Mouse (Mus musculus) urinary bladder, postnatal 14 days (tissue): ENCODE results near the gene Stambpl1.
A peak's percentile ranks its signal among the peaks of the same experiment; 100 is the strongest.

Experiments
- DNase-seq: peaks from one replicate; pipeline ENCODE4 v3.0.0; 2021; ENCODE audit warnings: low spot score

Stambpl1 gene

DNA sequence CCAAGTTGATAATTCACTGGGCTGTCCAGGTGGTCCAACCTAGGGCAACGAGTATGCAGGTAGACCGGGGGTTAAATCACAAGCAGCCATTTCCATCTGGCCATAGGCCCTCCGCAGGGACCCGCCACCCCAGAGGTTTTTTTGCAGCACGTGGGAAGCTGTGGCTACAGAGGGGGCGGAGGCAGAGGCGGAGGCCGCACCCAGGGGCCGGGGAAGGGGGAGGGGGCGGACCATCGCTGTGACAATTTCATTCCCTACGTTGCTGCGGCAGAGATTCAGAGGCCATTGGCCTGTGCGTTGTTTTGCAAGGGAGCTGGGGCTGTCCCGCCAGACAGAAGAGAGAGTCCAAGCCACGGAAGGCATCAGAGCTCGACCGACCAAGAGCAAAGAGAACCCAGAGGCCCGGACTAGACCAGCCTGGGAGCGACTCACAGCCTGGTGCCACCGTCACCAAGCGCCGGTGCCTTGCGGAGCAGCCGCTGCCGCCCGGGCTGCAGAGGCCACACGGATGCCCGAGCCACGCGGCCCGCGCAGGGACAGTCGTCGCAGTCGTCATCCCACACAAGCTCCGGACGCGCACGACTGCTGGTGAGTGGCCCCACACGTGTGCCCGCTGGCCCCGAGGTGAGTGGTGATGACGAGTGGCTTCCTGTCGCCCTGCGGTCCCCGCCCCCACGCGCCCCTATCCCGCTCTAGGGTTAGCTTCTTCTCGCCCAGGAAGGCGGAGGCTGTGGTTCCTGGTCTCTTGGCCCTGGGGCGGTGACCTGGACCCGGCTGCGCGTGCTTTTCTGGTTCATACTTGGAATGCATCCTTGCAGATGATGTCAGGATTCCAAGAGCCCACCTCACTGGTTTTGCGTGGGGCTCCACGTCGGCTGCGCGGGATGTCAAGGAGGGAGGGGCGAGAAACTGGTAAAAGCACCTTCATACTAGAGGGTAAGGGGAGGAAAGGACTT, at the start of gene Stambpl1:
Stambpl1 (plus strand) TSS at position 222 of the 956 bp plus-strand sequence.
- DNase-seq: peak; percentile 78

DNA sequence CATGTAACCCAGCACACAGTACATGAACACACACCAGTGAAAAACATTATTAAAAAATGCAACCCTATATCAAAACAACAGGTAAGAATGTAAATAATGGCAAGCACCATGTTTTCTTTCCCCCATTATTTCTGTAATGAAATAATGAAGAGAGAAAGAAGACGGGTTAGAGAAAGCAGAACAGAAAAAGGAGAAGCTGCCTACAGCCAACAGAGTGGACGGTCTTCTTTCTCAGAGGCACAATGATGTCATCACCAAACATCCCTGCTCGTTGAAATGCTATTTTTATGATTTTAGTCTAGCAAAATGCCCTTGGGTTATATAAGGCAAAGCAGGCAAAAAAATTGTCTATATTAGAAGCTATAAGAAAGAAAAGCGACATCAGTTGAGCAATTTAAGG, 43.6 kb upstream of the Stambpl1 start:
- no peak for DNase-seq

DNA sequence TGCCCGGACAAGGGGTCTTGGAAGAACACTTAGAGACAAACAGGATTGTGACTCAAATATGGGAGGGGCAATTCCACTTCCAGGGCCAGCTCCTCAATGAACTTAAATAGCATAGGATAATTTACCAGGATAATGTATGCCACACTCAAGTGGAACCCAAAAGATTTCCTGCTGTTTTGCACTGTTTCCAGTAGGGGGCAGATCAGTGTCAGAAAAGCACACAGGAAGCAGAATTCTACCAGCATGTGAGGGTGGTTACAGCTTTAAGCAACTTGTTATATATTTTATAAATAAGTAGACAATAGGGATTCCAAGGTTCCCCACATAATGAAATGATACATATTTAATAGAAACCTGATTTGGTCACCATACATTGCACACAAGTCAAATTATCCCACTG, 40.1 kb upstream of the Stambpl1 start:
- no peak for DNase-seq

- no peak for DNase-seq
Observed at GRCm38 (mm10) chr19:34153263-34154144, 38.5 kb upstream of the Stambpl1 start.

GRCm38 (mm10) chr19:34162693-34163092, 29.3 kb upstream of the Stambpl1 start:
- no peak for DNase-seq

DNA sequence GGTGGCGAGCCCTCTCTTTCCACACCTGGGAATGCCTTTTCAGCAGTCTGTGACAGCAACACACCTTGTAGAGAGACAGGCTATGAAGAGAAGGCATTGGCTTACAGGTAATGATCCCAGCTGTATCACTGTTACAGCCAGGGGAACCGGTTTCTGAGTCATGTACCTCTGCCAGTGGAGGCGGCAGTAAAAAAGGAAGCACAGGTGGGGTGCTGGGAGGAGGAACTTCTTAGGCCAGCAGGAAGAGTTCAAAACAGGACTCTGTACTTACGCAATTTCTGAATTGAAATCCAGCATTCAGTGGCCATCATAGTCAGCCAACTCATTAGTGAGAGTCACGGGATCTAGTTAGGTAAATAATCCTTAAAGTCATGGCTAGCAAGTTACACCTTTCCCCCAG, 26.1 kb upstream of the Stambpl1 start, which contains the start of gene Ankrd22:
Ankrd22 (minus strand) TSS at position 163 of the 400 bp plus-strand sequence.
- peak; percentile 81 for DNase-seq

- DNase-seq: no peak
Observed at GRCm38 (mm10) chr19:34166386-34166785, 25.6 kb upstream of the Stambpl1 start.

DNA sequence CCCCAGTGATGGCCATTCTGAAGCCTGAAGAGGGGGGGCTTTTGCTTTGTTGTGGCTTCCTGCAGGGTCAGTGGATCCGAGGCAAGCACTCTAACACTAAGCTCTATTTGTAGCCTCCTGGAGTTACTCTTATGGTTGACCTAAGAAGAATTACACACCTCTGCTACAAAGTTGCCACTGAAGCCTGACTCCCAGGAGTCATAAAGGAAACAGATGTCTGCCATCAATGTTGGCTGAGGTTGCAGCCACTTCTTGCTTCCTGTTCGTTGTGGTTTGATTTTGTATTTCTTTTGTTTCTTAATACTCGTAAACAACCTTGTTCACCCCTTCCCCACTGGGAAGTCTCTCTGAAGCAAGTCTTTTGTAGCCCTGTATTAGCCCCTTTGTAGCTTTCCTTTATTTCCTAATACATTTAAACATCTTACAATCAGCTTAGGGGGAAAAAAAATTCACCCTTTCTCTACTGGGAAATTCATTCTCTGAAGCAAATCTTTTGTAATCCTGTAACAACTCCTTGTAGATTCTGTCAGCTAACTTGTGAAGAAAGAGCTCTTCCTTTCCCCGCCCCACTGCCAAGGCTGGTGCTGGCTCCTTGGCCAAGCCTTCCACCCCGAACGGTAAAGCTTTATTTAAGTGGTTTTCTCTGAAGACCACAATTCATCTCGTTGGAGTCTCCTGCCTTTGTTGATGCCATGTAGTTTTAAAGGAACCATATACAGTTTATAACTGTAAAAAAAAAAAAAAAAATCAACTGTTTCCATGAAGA, 23.9 kb upstream of the Stambpl1 start:
- no peak for DNase-seq

- DNase-seq: no peak
Observed at GRCm38 (mm10) chr19:34169121-34169520, 22.9 kb upstream of the Stambpl1 start.

- no peak for DNase-seq
Observed at GRCm38 (mm10) chr19:34171167-34171566, 20.9 kb upstream of the Stambpl1 start.

DNA sequence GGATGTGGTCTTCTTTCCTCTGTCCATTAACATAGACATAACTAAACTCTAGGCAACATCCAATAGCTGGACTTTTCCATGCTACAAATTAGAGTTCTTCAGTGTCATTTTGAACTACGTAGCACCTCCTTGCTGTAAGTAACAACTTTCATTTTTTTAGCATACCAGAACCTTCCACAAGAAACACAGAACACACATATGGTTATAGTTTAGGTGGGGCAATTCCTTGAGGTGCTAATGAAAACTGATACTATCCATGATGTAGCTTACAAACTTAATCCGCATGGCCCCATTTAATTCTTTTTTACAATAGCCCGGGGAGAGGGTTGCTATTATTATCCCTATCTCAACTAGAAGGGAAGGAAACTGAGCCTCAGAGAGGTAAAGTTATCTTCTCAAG, 18.0 kb upstream of the Stambpl1 start:
- no peak for DNase-seq

GRCm38 (mm10) chr19:34179136-34179535, 12.9 kb upstream of the Stambpl1 start:
- no peak for DNase-seq

- DNase-seq: no peak
Observed at GRCm38 (mm10) chr19:34180316-34180715, 11.7 kb upstream of the Stambpl1 start.

GRCm38 (mm10) chr19:34181234-34181633, 10.8 kb upstream of the Stambpl1 start:
- DNase-seq: no peak

GRCm38 (mm10) chr19:34182490-34182889, 9.5 kb upstream of the Stambpl1 start:
- DNase-seq: no peak

DNA sequence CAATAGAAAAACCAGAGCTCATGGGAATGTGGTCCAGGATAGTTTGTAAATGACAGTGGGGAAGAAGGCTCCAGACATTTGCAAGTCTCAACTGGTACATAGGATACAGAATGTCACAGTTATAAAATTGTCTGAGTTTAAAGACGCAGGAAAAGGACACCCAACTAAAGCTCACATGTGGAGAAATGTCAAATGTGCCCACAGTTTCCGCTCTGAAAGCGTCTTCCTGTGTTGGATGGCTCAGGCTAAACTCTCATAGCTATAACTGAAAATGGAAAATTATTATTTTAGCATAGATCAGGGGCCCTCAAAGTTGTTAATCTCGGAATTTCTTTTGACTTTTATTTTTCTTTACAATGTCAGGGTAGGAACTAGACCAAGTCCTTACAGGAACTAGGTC, 5.2 kb upstream of the Stambpl1 start:
- DNase-seq: no peak

DNA sequence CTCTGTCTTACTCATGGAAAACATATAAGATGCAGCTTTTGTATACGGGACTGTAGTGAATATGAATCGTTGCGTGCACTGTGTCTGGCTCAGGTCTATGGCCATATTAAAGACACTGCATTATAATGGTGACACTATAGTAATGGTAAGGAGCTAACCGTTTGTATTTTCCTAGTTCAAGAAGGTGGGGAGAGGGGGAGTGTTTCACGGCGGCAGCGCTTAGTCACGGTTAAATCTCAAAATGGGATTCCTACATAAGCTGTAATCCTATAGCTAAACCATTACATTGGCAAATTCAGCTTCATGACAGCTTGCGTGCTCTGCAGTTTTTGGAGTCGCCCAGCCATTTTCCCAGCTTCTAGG, 403 bp upstream of the Stambpl1 start:
- DNase-seq: no peak

- peak; percentile 25 for DNase-seq
Observed at GRCm38 (mm10) chr19:34193149-34193548, 1.1 kb downstream of the Stambpl1 start.

DNA sequence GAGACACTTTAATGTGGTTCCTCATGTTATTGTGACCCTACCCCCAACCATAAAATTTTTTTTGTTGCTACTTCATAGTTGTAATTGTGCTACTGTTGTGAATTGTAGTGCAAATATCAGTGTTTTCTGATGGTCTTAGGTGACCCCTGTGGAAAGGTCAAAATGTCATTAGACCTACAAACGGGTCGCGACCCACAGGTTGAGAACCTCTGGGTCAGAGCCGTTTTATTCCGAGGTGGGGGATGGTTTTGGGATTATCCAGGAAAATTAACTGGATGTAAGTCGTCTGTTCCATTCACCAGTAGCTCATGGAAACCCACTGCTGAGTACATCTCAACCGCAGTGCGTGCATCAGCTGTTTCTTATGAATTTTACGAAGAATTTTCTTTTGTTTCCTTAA, 1.7 kb downstream of the Stambpl1 start:
- no peak for DNase-seq

- no peak for DNase-seq
Observed at GRCm38 (mm10) chr19:34194132-34194745, 2.2 kb downstream of the Stambpl1 start.

DNA sequence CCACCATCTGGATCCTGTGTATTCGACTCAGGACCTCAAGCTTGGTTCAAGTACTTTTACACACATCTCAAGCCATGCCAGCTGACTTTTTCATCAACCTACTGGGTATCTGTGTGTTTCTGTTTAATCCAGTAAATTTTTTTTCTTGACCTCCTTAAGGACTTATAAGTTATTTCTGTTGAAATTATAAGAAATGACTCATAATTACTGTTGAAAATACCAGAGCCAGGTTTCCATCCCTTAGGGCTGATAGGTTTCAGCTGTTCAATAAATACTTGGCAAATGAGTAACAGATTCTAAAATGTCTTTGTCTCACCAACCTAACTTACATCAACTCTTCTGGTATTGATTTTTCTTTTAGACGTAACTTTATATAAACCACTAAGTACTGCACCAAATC, 3.0 kb downstream of the Stambpl1 start:
- DNase-seq: no peak

DNA sequence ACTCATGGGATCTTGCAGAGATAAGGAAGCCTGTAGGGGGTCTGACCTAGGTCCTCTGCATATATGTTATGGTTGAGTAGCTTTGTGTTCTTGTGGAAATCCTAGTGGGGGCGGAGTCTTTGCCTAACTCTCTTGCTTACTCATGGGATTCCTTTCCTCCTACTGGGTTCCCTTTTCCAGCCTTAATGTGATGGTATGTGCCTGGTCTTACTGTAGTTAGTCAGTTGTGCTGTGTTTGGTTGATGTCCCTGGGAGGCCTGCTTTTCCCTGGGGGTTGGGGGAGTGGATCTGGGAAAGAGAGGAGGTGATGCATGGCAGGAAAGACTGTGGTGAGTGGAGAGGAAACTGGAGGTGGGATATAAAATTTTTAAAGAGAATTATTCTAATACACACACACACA, 6.0 kb downstream of the Stambpl1 start:
- no peak for DNase-seq
